Mouse (Mus musculus) brain, embryonic 14.5 days (tissue): Measurements from ENCODE around the gene Hs6st1. TPM values are rescaled to one million over a fixed set of nuclear protein-coding genes. Genes with fewer than 3 reads are reported as not detected.

Experiments
- DNase-seq: peaks from one replicate; pipeline ENCODE4 v3.0.0-alpha.2; 2011; ENCODE audit warnings: low read depth
- CTCF ChIP-seq: fragments of 200-500 bp; IDR thresholded peaks from 2 replicates; pipeline ENCODE4 v1.5.1; 2012; ENCODE audit warnings: inconsistent platforms, mild to moderate bottlenecking, moderate library complexity, borderline replicate concordance; ENCODE audit not compliant: insufficient read depth, insufficient read length; ENCODE audit errors: extremely low read depth
- POLR2A ChIP-seq: fragments of 200-500 bp; IDR thresholded peaks from 2 replicates; pipeline ENCODE4 v1.6.1; 2012; ENCODE audit warnings: mild to moderate bottlenecking, inconsistent platforms, borderline replicate concordance; ENCODE audit not compliant: poor library complexity, insufficient read depth, insufficient read length, severe bottlenecking; ENCODE audit errors: extremely low read depth
- polyA plus RNA-seq: library from polyadenylated mRNA; depleted of rRNA; stranded (reverse); fragments of >200 nt; gene quantifications from 2 replicates; pipeline ENCODE4 v1.2.3, GENCODE M21; 2012

Gene Hs6st1
- polyA plus RNA-seq, 1 experiment: 123 TPM

GRCm38 (mm10) chr1:36066216-36066980 lies 1.8 kb upstream of the Hs6st1 start:
- no peak for DNase-seq
- TF ChIP-seq CTCF: no peak
- no peak for TF ChIP-seq POLR2A

GRCm38 (mm10) chr1:36067201-36067600 lies 999 bp upstream of the Hs6st1 start:
- TF ChIP-seq CTCF: no peak
- TF ChIP-seq POLR2A: no peak
- DNase-seq: no peak

GRCm38 (mm10) chr1:36067611-36068010 lies 589 bp upstream of the Hs6st1 start:
- no peak for TF ChIP-seq POLR2A
- no peak for TF ChIP-seq CTCF
- DNase-seq: no peak

- peak; percentile 75 for DNase-seq
These were observed 426 bp downstream of the Hs6st1 start for GRCm38 (mm10) chr1:36068531-36069120.

DNA sequence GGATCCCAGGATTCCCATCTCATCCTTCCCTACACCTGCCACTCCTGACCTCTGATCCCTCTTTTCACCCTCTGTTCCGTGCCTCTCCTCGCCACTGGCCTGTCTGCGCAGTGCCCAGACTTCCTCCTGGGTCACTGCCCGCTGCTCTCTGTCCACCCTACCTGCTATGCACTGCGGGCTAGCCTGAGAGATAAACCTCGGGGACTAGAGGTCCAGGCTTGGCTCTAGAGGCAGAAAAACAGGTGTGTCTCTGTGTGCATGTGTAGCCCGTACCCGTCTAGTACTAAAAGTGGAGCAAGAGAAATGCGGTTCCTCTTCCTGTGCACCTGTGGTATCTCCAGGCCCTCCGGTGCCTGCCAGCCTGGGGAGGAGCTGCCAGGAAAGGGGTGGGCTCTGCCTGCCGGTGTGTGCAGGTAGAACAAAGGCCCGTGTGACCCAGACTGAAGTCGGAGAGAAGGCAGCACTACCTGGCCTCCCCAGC lies 1.1 kb downstream of the Hs6st1 start:
- no peak for TF ChIP-seq CTCF
- TF ChIP-seq POLR2A: no peak
- no peak for DNase-seq

More at GRCm38 (mm10) chr1:36068531-36069120, 426 bp downstream of the Hs6st1 start:
- TF ChIP-seq POLR2A: no peak
- TF ChIP-seq CTCF: no peak

DNA sequence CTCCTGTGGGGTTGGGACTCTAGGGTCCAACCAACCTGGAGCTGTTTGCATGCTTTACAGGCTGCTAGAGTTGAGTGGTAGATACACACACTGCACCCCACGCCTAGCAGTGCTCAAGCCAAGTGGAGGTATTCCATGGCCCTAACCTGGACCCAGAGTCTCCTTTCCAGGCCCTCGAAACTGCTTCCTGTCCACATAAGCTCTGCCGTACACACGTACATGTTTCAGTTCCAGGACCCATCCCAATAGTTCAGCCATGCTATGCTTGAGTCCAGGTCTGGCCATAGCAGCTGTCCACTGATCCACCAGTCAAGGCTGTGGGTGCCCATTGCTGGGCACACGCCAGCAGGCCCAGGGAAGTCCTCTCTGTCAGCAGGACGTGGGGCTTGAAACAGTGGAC lies 2.0 kb downstream of the Hs6st1 start:
- TF ChIP-seq CTCF (no peak), POLR2A (no peak)

DNA sequence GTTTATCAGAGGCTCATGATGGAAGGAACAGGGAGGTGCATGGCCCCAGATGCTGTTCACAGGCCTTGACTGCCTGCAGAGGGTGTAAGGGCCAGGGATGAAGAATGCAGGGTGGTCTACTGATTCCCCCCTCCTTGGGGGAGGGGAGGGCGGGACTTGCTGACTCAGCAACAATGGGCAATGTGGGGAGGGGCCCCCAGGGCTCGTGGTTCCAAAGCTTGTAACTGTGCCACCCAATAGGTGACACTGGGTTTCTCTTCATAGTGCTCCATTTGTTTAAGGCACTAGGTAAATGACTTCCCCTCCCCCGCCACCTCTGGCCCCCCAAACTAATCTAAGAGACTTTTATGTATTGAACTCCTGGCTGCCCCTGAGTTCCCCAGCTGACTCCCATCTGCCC lies 2.5 kb downstream of the Hs6st1 start:
- TF ChIP-seq POLR2A (no peak), CTCF (no peak)
- DNase-seq: no peak

More for the DNA sequence above, 2.0 kb downstream of the Hs6st1 start:
- DNase-seq: no peak

DNA sequence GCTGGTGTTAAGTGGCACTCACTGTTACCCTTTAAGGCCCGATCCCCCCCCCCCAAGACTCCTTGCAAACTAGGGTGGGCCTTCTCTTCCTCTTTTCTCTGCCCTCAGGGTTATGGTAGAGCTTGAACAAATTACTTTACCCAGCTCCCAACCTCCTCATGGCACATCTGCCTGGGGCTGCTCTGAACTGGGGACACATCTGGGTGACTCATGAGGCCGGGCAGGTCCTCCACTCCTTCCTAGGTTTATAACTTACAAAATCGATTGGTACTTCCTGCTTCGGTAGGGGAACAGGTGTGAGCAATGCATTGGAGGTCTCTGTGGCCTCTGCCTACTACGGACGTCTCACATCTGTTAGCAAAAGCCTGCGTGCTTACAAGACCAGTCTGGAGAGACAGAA lies 3.0 kb downstream of the Hs6st1 start:
- TF ChIP-seq POLR2A: no peak
- no peak for TF ChIP-seq CTCF

DNA sequence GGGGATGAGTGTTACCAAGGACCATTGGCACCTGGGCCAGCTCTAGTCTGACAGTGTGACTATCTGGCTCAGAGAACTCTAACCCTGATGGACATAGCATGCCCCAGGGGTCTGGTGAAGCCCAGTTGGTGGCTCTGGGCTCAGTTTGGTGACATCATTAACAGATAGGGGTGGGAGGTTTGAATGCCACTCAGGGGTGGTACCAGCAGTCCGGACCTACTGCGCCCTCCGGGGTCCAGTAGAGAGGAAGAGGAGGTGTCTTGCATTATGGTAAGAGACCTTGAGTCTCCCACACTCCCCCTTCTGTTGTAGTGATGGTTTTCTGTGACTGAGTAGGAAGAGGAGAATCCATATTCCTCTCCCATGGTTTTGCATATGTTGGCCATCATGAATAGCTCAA lies 3.4 kb downstream of the Hs6st1 start:
- DNase-seq: no peak
- no peak for TF ChIP-seq POLR2A
- TF ChIP-seq CTCF: no peak

More for the DNA sequence above, 3.0 kb downstream of the Hs6st1 start:
- DNase-seq: no peak

GRCm38 (mm10) chr1:36072588-36073556 lies 4.7 kb downstream of the Hs6st1 start:
- no peak for DNase-seq
- TF ChIP-seq POLR2A: no peak

DNA sequence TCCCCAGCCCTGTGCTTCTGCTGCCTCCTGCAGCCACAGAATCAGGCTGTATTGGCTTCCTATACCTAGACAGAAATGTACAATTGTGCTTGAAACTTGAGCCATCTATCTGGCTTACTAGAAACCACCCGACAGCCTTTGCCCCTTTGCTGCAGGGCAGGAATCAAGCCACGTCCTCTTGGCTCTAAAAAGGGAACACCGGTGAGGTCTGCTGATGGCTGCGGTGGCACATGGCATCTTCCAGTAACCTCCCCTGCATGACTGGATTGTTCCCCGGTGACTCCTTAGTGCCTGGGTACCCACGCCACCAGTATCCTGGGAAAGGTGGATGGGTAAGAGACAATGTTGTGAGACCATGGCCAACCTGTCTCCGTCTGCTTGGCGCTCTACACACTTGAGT lies 5.4 kb downstream of the Hs6st1 start:
- DNase-seq: no peak
- TF ChIP-seq POLR2A (no peak), CTCF (no peak)

- TF ChIP-seq CTCF: no peak
- TF ChIP-seq POLR2A: no peak
- no peak for DNase-seq
These were observed 6.0 kb downstream of the Hs6st1 start for GRCm38 (mm10) chr1:36074197-36074596.

DNA sequence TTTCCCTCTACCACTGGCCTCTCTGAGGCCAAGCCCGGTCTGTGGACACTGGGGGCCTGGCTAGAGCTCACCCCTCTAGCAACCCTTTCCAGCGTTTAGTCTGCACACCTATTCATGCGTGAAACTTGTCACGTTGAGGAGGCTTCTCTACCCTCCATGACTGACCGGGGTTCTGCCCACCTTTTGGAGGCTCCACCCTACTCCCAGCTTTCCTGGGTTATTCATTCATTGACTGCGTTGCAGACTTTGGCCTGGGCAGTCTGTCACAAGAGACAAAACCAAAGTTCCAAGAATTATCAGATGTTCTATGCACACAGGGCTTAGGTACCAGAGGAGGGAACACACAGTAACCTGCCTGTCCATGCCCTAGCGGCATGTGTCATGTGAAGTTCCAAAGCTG lies 6.8 kb downstream of the Hs6st1 start:
- no peak for TF ChIP-seq CTCF
- TF ChIP-seq POLR2A: no peak
- DNase-seq: no peak
